Mouse (Mus musculus): Measurements from ENCODE around the gene Dscam. TPM values are rescaled to one million over a fixed set of nuclear protein-coding genes. Genes with fewer than 3 reads are reported as not detected.

Dscam gene
- polyA plus RNA-seq, 1 experiment = 1.2 TPM

DNA sequence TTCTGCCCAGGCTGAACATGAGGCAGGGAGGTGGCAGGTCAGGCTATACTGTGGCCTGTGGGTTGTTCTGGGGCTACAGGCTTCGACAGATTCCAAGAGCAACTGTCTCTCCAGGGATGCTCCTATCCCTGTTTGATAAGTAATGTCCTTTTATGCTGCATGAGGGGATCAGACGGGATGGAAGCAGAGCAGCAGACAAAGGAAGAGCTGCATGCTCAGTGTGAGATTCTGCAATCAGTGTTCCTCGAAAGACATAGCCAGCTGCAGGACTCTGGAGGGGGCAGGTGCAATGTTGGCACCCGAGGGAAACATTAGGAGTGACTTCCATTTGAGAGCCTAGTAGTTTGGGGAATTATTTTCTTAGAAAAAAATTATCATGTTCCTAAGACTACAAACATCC lies 403.0 kb downstream of the Dscam start:
- no peaks in the 10 kb centered on the region for H3K36me3 ChIP-seq (ENCODE audit: control insufficient read depth, insufficient read depth, low read length)
- TF ChIP-seq CTCF (IDR thresholded peaks at IDR 0.05; ENCODE audit: extremely low read depth, insufficient read depth, insufficient read length, insufficient replicate concordance) = no peak
- TF ChIP-seq POLR2A (IDR thresholded peaks at IDR 0.05; ENCODE audit: low read depth, low read length) = no peak
- WGBS = 64% methylated on average over 4 of the region's 4 CpGs
- no peak for DNase-seq (ENCODE audit: low read depth in 1 of 2, low spot score in 2 of 2)
- H3K27ac ChIP-seq (ENCODE audit: insufficient read depth, low read length) = no peak overlapping the region
- no peaks in the 10 kb centered on the region for H3K27me3 ChIP-seq (ENCODE audit: control insufficient read depth, insufficient read depth, low read length)
- no peaks in the 10 kb centered on the region for H3K4me1 ChIP-seq (ENCODE audit: control insufficient read depth, insufficient read depth, insufficient read length)
- no peak overlapping the region for H3K4me3 ChIP-seq (ENCODE audit: extremely low read depth, insufficient read depth, insufficient read length)

DNA sequence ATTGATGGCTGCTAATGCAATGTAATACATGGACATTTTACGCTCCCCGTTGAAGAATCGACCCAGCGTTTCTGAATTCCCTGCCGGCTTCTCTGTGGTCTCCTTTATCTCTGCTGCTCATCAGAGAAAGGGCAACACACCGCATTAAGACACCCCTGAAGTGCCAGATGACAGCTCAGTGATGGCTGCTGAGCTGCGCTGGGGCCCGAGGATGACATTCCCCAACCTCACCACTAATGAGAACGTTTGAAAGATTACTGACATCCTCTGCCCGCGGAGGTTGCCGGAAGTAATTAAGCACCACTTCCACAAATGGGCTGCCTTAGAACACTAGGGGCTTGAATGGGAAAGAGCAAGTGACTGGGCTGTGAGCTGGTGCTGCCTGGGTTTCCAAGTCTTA lies 409.3 kb downstream of the Dscam start:
- H3K4me3 ChIP-seq (ENCODE audit: extremely low read depth, insufficient read depth, insufficient read length) = no peak overlapping the region
- no peaks in the 10 kb centered on the region for H3K36me3 ChIP-seq (ENCODE audit: control insufficient read depth, insufficient read depth, low read length)
- H3K27me3 ChIP-seq (ENCODE audit: control insufficient read depth, insufficient read depth, low read length) = no peaks in the 10 kb centered on the region
- H3K27ac ChIP-seq (ENCODE audit: insufficient read depth, low read length) = no peak overlapping the region
- no peaks in the 10 kb centered on the region for H3K4me1 ChIP-seq (ENCODE audit: control insufficient read depth, insufficient read depth, insufficient read length)
- 37% methylated on average over 12 of the region's 12 CpGs for WGBS
- TF ChIP-seq POLR2A (IDR thresholded peaks at IDR 0.05; ENCODE audit: low read depth, low read length) (no peak), CTCF (IDR thresholded peaks at IDR 0.05; ENCODE audit: extremely low read depth, insufficient read depth, insufficient read length, insufficient replicate concordance) (no peak)
- no peak for DNase-seq (ENCODE audit: low read depth in 1 of 2, low spot score in 2 of 2)

DNA sequence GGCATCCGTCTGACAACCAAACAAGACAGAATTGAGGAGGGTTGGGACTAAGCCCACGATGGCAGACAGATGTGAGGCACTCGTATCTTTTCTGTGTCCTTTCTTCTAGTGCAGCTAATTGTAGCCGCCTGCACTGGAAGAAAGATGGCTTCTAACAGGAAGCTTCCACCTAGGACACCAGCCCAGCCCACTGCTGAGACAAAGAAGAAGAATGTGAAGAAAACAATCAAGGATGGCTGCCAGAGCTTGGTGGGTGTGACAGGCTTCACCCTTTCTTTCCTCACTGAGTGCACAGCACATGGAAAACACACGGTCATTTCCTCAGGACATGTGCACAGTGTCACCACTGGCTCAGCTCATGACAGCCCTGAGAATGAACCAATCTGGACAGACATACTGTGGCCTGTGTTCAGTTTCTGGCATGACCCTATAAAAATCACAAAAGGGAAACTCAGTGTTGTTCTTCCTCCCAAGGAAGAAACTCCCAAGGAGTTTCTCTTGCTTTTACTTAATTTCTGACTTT lies 411.4 kb downstream of the Dscam start:
- H3K27ac ChIP-seq (ENCODE audit: insufficient read depth, low read length) = no peak overlapping the region
- no peak overlapping the region for H3K4me3 ChIP-seq (ENCODE audit: extremely low read depth, insufficient read depth, insufficient read length)
- DNase-seq (ENCODE audit: low read depth in 1 of 2, low spot score in 2 of 2) = no peak
- WGBS = 73% methylated on average over 5 of the region's 5 CpGs
- H3K36me3 ChIP-seq (ENCODE audit: control insufficient read depth, insufficient read depth, low read length) = no peaks in the 10 kb centered on the region
- no peaks in the 10 kb centered on the region for H3K4me1 ChIP-seq (ENCODE audit: control insufficient read depth, insufficient read depth, insufficient read length)
- no peaks in the 10 kb centered on the region for H3K27me3 ChIP-seq (ENCODE audit: control insufficient read depth, insufficient read depth, low read length)
- TF ChIP-seq POLR2A (IDR thresholded peaks at IDR 0.05; ENCODE audit: low read depth, low read length) (no peak), CTCF (IDR thresholded peaks at IDR 0.05; ENCODE audit: extremely low read depth, insufficient read depth, insufficient read length, insufficient replicate concordance) (no peak)

- H3K27me3 ChIP-seq (ENCODE audit: control insufficient read depth, insufficient read depth, low read length) = no peaks in the 10 kb centered on the region
- TF ChIP-seq CTCF (IDR thresholded peaks at IDR 0.05; ENCODE audit: extremely low read depth, insufficient read depth, insufficient read length, insufficient replicate concordance) (no peak), POLR2A (IDR thresholded peaks at IDR 0.05; ENCODE audit: low read depth, low read length) (no peak)
Measured at GRCm38 (mm10) chr16:96758381-96758780, 412.2 kb downstream of the Dscam start.

GRCm38 (mm10) chr16:96757588-96758313 lies 412.8 kb downstream of the Dscam start:
- Histone ChIP-seq H3K4me3 (ENCODE audit: extremely low read depth, insufficient read depth, insufficient read length) (no peak overlapping the region), H3K27me3 (ENCODE audit: control insufficient read depth, insufficient read depth, low read length) (no peaks in the 10 kb centered on the region), H3K36me3 (ENCODE audit: control insufficient read depth, insufficient read depth, low read length) (no peaks in the 10 kb centered on the region), H3K27ac (ENCODE audit: insufficient read depth, low read length) (no peak overlapping the region), H3K4me1 (ENCODE audit: control insufficient read depth, insufficient read depth, insufficient read length) (no peaks in the 10 kb centered on the region)
- TF ChIP-seq POLR2A (IDR thresholded peaks at IDR 0.05; ENCODE audit: low read depth, low read length) = no peak
- no peak for TF ChIP-seq CTCF (IDR thresholded peaks at IDR 0.05; ENCODE audit: extremely low read depth, insufficient read depth, insufficient read length, insufficient replicate concordance)
- no peak for DNase-seq (ENCODE audit: low read depth in 1 of 2, low spot score in 2 of 2)
- WGBS = 19% methylated on average over 9 of the region's 9 CpGs

More at GRCm38 (mm10) chr16:96758381-96758780, 412.2 kb downstream of the Dscam start:
- WGBS = 64% methylated on average over 3 of the region's 3 CpGs
- H3K4me3 ChIP-seq (ENCODE audit: extremely low read depth, insufficient read depth, insufficient read length) = no peak overlapping the region
- no peaks in the 10 kb centered on the region for H3K4me1 ChIP-seq (ENCODE audit: control insufficient read depth, insufficient read depth, insufficient read length)
- H3K27ac ChIP-seq (ENCODE audit: insufficient read depth, low read length) = no peak overlapping the region
- no peak for DNase-seq (ENCODE audit: low read depth in 1 of 2, low spot score in 2 of 2)
- no peaks in the 10 kb centered on the region for H3K36me3 ChIP-seq (ENCODE audit: control insufficient read depth, insufficient read depth, low read length)

DNA sequence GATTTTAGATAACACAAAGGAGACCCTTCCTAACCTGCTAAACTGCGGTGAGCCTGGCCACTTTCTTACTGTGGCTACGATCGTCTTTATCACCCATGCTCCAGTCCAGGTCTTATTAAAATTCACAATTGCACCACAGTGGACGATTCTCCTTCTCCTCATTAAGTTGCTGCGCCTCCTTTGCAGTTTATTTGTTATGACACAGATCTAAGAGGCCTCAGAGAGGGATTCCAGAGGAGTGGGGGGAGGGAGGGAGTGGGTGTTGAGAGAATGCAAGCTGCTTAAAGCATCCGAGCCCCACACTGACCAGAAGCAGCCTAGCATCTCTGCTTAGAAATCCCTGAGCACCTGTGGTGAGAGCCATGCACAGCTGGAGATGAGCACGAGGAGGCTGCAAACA lies 413.6 kb downstream of the Dscam start:
- H3K27me3 ChIP-seq (ENCODE audit: control insufficient read depth, insufficient read depth, low read length) = no peaks in the 10 kb centered on the region
- WGBS = 55% methylated on average over 7 of the region's 7 CpGs

DNA sequence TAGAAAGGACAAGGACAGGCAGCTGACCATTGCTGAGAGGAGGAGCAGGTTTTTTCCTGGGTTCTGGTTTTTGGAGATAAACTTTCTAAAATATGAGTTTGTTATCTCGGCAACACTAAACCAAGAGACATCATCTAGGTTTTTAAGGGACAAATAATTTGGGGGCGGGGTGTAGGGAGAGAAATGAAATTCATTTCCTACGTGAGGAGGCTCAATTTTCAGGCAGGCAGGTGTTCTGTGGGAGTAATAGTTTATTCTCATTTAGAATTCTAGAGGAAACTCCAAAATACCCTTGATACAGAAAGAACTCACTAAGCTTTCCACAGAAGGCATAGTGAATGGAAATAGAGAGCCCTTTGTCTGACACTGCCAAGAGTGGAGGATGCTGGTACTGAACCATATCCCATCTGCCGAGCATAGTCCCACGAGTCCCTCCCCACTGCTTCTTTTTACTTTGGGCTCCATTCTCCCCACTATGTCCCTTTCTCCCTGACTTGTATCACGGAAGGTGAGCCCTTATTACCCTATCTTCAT lies 415.5 kb downstream of the Dscam start:
- TF ChIP-seq CTCF (IDR thresholded peaks at IDR 0.05; ENCODE audit: extremely low read depth, insufficient read depth, insufficient read length, insufficient replicate concordance) = no peak
- no peak for TF ChIP-seq POLR2A (IDR thresholded peaks at IDR 0.05; ENCODE audit: low read depth, low read length)
- 75% methylated on average over 6 of the region's 6 CpGs for WGBS
- H3K36me3 ChIP-seq (ENCODE audit: control insufficient read depth, insufficient read depth, low read length) = no peaks in the 10 kb centered on the region
- H3K27me3 ChIP-seq (ENCODE audit: control insufficient read depth, insufficient read depth, low read length) = no peaks in the 10 kb centered on the region
- no peak overlapping the region for H3K4me3 ChIP-seq (ENCODE audit: extremely low read depth, insufficient read depth, insufficient read length)
- H3K4me1 ChIP-seq (ENCODE audit: control insufficient read depth, insufficient read depth, insufficient read length) = no peaks in the 10 kb centered on the region
- H3K27ac ChIP-seq (ENCODE audit: insufficient read depth, low read length) = no peak overlapping the region
- DNase-seq (ENCODE audit: low read depth in 1 of 2, low spot score in 2 of 2) = no peak

More for the DNA sequence above, 413.6 kb downstream of the Dscam start:
- DNase-seq (ENCODE audit: low read depth in 1 of 2, low spot score in 2 of 2) = no peak
- H3K4me1 ChIP-seq (ENCODE audit: control insufficient read depth, insufficient read depth, insufficient read length) = no peaks in the 10 kb centered on the region
- no peaks in the 10 kb centered on the region for H3K36me3 ChIP-seq (ENCODE audit: control insufficient read depth, insufficient read depth, low read length)
- no peak overlapping the region for H3K4me3 ChIP-seq (ENCODE audit: extremely low read depth, insufficient read depth, insufficient read length)
- H3K27ac ChIP-seq (ENCODE audit: insufficient read depth, low read length) = no peak overlapping the region
- no peak for TF ChIP-seq POLR2A (IDR thresholded peaks at IDR 0.05; ENCODE audit: low read depth, low read length)
- no peak for TF ChIP-seq CTCF (IDR thresholded peaks at IDR 0.05; ENCODE audit: extremely low read depth, insufficient read depth, insufficient read length, insufficient replicate concordance)
